Mouse (Mus musculus) MEL (cell line): ENCODE measurements at regions not wholly inside any gene's neighbourhood (a gene's known extent, or its start where the extent isn't known, plus 50 kb on each side); places are given as distances from the start of the nearest gene placed in this dataset.

Source experiments
- DNase-seq: peaks from one replicate; pipeline ENCODE4 v3.0.0; 2011; ENCODE audit warnings: low read depth, low spot score
- H3K27ac ChIP-seq: 2 replicates; pipeline ENCODE4 v1.5.1; 2012; ENCODE audit warnings: low read depth, mild to moderate bottlenecking, control low read depth, low read length, moderate library complexity; ENCODE audit not compliant: control insufficient read depth
- H3K27me3 ChIP-seq, 2 experiments: fragments of 150-350 bp in 1 of 2; sonication (generic) in 1 of 2; 2 replicates each; pipeline ENCODE4 v1.6.1; 2012; ENCODE audit warnings: low read length in 2 of 2, mild to moderate bottlenecking in 2 of 2, improper control_type of control experiment in 1 of 2, moderate library complexity in 1 of 2; ENCODE audit not compliant: insufficient read depth in 2 of 2, control insufficient read depth in 1 of 2
- H3K36me3 ChIP-seq, 2 experiments: 2 replicates each; pipeline ENCODE4 v1.6.1; 2012 to 2014; ENCODE audit warnings: low read length in 2 of 2, improper control_type of control experiment in 1 of 2, inconsistent platforms in 1 of 2, mild to moderate bottlenecking in 1 of 2; ENCODE audit not compliant: insufficient read depth in 2 of 2, control insufficient read depth in 1 of 2
- H3K4me1 ChIP-seq, 2 experiments: fragments of 150-350 bp in 1 of 2; sonication (generic) in 1 of 2; 2 replicates each; pipeline ENCODE4 v1.6.1; 2012; ENCODE audit warnings: low read length in 2 of 2, improper control_type of control experiment in 1 of 2, mild to moderate bottlenecking in 1 of 2; ENCODE audit not compliant: insufficient read depth in 2 of 2, control insufficient read depth in 1 of 2
- H3K4me3 ChIP-seq, 2 experiments: fragments of 150-350 bp in 1 of 2; sonication (generic) in 1 of 2; 2 replicates each; pipeline ENCODE4 v1.5.1; 2012; ENCODE audit warnings: low read depth in 2 of 2, low read length in 2 of 2, mild to moderate bottlenecking in 2 of 2, moderate library complexity in 2 of 2, control low read depth in 1 of 2, improper control_type of control experiment in 1 of 2; ENCODE audit not compliant: control insufficient read depth in 1 of 2, insufficient read depth in 1 of 2
- H3K79me2 ChIP-seq: 2 replicates; pipeline ENCODE4 v1.6.1; 2012; ENCODE audit warnings: mild to moderate bottlenecking, low read length, moderate library complexity; ENCODE audit not compliant: control insufficient read depth, poor library complexity, insufficient read depth
- H3K9ac ChIP-seq: 2 replicates; pipeline ENCODE4 v1.6.1; 2012; ENCODE audit warnings: low read depth, mild to moderate bottlenecking, control low read depth, low read length, moderate library complexity; ENCODE audit not compliant: control insufficient read depth, poor library complexity, severe bottlenecking
- H3K9me3 ChIP-seq: fragments of 150-350 bp; sonication (generic); replicated peaks from 2 replicates; pipeline ENCODE4 v1.6.1; 2012; ENCODE audit warnings: mild to moderate bottlenecking, low read length, improper control_type of control experiment, moderate library complexity; ENCODE audit not compliant: insufficient read depth
- CHD1 ChIP-seq: IDR thresholded peaks from 2 replicates; pipeline ENCODE4 v1.6.1; 2012; ENCODE audit warnings: low read depth, mild to moderate bottlenecking, inconsistent platforms, low read length, improper control_type of control experiment
- CHD2 ChIP-seq: IDR thresholded peaks from 2 replicates; pipeline ENCODE4 v1.6.1; 2011; ENCODE audit warnings: low read length, improper control_type of control experiment
- ETS1 ChIP-seq: IDR thresholded peaks from 2 replicates; pipeline ENCODE4 v1.6.1; 2012; ENCODE audit warnings: low read depth, mild to moderate bottlenecking, inconsistent platforms, low read length, improper control_type of control experiment, moderate library complexity
- GABPA ChIP-seq: IDR thresholded peaks from 2 replicates; pipeline ENCODE4 v1.6.1; 2012; ENCODE audit warnings: low read depth, mild to moderate bottlenecking, inconsistent platforms, low read length, improper control_type of control experiment, moderate library complexity
- GATA1 ChIP-seq: IDR thresholded peaks from 2 replicates; pipeline ENCODE4 v1.6.1; 2011; ENCODE audit warnings: low read depth, low read length, improper control_type of control experiment
- HCFC1 ChIP-seq: IDR thresholded peaks from 2 replicates; pipeline ENCODE4 v1.6.1; 2012; ENCODE audit warnings: low read depth, mild to moderate bottlenecking, inconsistent platforms, low read length, improper control_type of control experiment, moderate library complexity
- JUND ChIP-seq: IDR thresholded peaks from 2 replicates; pipeline ENCODE4 v1.6.1; 2011; ENCODE audit warnings: low read depth, mild to moderate bottlenecking, improper control_type of control experiment, low read length
- KAT2A ChIP-seq: conservative IDR thresholded peaks from 2 replicates; pipeline ENCODE4 v1.6.1; 2012; ENCODE audit warnings: low read depth, low read length, improper control_type of control experiment, inconsistent platforms
- MAFK ChIP-seq: IDR thresholded peaks from 2 replicates; pipeline ENCODE4 v1.6.1; 2011; ENCODE audit warnings: low read depth, mild to moderate bottlenecking, low read length, improper control_type of control experiment, borderline replicate concordance
- MAX ChIP-seq: IDR thresholded peaks from 2 replicates; pipeline ENCODE4 v1.6.1; 2011; ENCODE audit warnings: low read length, improper control_type of control experiment
- MAZ ChIP-seq: IDR thresholded peaks from 2 replicates; pipeline ENCODE4 v1.6.1; 2012; ENCODE audit warnings: low read depth, mild to moderate bottlenecking, inconsistent platforms, low read length, improper control_type of control experiment
- MEF2A ChIP-seq: IDR thresholded peaks from 2 replicates; pipeline ENCODE4 v1.6.1; 2014; ENCODE audit warnings: low read depth, mild to moderate bottlenecking, inconsistent platforms, low read length, improper control_type of control experiment; ENCODE audit not compliant: poor library complexity, insufficient replicate concordance, severe bottlenecking; ENCODE audit errors: extremely low read depth
- MYC ChIP-seq: IDR thresholded peaks from 2 replicates; pipeline ENCODE4 v1.6.1; 2011; ENCODE audit warnings: low read depth, mild to moderate bottlenecking, low read length, improper control_type of control experiment, moderate library complexity
- NELFE ChIP-seq: IDR thresholded peaks from 2 replicates; pipeline ENCODE4 v1.6.1; 2011; ENCODE audit warnings: low read depth, low read length, improper control_type of control experiment
- POLR2AphosphoS2 ChIP-seq: IDR thresholded peaks from 2 replicates; pipeline ENCODE4 v1.6.1; 2011; ENCODE audit warnings: low read length, improper control_type of control experiment
- RAD21 ChIP-seq: IDR thresholded peaks from 2 replicates; pipeline ENCODE4 v1.6.1; 2011; ENCODE audit warnings: mild to moderate bottlenecking, low read depth, low read length, improper control_type of control experiment
- RCOR1 ChIP-seq: IDR thresholded peaks from 2 replicates; pipeline ENCODE4 v1.6.1; 2012; ENCODE audit warnings: low read depth, mild to moderate bottlenecking, inconsistent platforms, low read length, improper control_type of control experiment
- SMC3 ChIP-seq: IDR thresholded peaks from 2 replicates; pipeline ENCODE4 v1.6.1; 2011; ENCODE audit warnings: low read depth, low read length, improper control_type of control experiment
- TAL1 ChIP-seq: IDR thresholded peaks from 2 replicates; pipeline ENCODE4 v1.6.1; 2012; ENCODE audit warnings: mild to moderate bottlenecking, inconsistent platforms, low read length, moderate library complexity, mixed read lengths
- TBP ChIP-seq: IDR thresholded peaks from 2 replicates; pipeline ENCODE4 v1.8.0; 2011; ENCODE audit warnings: low read depth, low read length, improper control_type of control experiment
- TCF12 ChIP-seq: IDR thresholded peaks from 2 replicates; pipeline ENCODE4 v1.6.1; 2014; ENCODE audit warnings: low read depth, mild to moderate bottlenecking, inconsistent platforms, low read length, improper control_type of control experiment, moderate library complexity
- USF2 ChIP-seq, 2 experiments: IDR thresholded peaks; 2 replicates each; pipeline ENCODE4 v1.6.1; 2011 to 2012; ENCODE audit warnings: improper control_type of control experiment in 2 of 2, low read length in 2 of 2, borderline replicate concordance in 1 of 2, inconsistent platforms in 1 of 2, low read depth in 1 of 2, mild to moderate bottlenecking in 1 of 2; ENCODE audit not compliant: insufficient read depth in 1 of 2
- ZC3H11A ChIP-seq: IDR thresholded peaks from 2 replicates; pipeline ENCODE4 v1.6.1; 2012; ENCODE audit warnings: low read depth, mild to moderate bottlenecking, inconsistent platforms, low read length, improper control_type of control experiment
- ZMIZ1 ChIP-seq: IDR thresholded peaks from 2 replicates; pipeline ENCODE4 v1.6.1; 2012; ENCODE audit warnings: low read depth, mild to moderate bottlenecking, inconsistent platforms, low read length, improper control_type of control experiment, moderate library complexity

DNA sequence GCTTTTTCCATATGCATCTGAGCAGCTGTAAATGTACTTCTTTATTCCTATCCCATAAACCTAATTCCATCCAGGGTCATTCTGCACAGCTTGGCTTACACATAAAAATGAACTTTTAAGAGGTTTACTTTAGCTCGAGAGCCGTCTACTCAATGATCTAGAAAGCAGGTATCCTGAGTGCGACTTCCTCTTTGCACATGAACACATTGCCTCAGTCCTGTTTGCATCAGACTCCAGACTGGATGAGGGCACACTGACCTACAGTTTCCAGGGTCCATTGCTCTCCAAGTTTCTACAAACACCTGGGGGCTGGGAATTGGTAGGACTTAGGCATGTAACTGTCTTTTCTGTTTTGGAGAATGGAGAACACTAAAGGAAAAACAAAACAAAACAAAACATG lies 2310.5 kb downstream of the 4930444P10Rik start:
- Histone ChIP-seq H3K9ac (no peak overlapping the region), H3K4me1 (no peaks in the 10 kb centered on the region)
- TF ChIP-seq NELFE (no peak), GABPA (no peak), GATA1 (no peak), JUND (no peak), HCFC1 (no peak), SMC3 (no peak), ETS1 (no peak), POLR2AphosphoS2 (no peak), RCOR1 (no peak), KAT2A (no peak), CHD2 (no peak), TAL1 (no peak), ZC3H11A (no peak), ZMIZ1 (no peak), TCF12 (no peak)
- TF ChIP-seq, all 39 proteins: peak for 0
- H3K4me3 ChIP-seq: no peak overlapping the region
- H3K79me2 ChIP-seq: no peaks in the 10 kb centered on the region
- no peaks in the 10 kb centered on the region for H3K9me3 ChIP-seq
- no peak overlapping the region for H3K27ac ChIP-seq
- no peak for DNase-seq
- no peaks in the 10 kb centered on the region for H3K27me3 ChIP-seq
- H3K36me3 ChIP-seq: no peaks in the 10 kb centered on the region

GRCm38 (mm10) chr1:13772106-13772505 lies 2321.0 kb downstream of the 4930444P10Rik start:
- TF ChIP-seq ETS1: no peak
- TF ChIP-seq KAT2A: no peak
- TF ChIP-seq MAX: no peak
- no peak for TF ChIP-seq USF2 (IDR thresholded peaks at IDR 0.05; ENCODE audit: borderline replicate concordance in 1 of 2, insufficient read depth in 1 of 2, low read depth in 1 of 2, low read length in 2 of 2)
- TF ChIP-seq GATA1: no peak
- no peak for TF ChIP-seq RAD21
- no peak for TF ChIP-seq RCOR1
- no peak for TF ChIP-seq CHD1
- TF ChIP-seq TBP: no peak
- TF ChIP-seq TCF12: no peak
- TF ChIP-seq MYC: no peak
- no peak for TF ChIP-seq HCFC1
- TF ChIP-seq MAFK: no peak
- TF ChIP-seq NELFE: no peak
- TF ChIP-seq CHD2: no peak
- no peak for TF ChIP-seq MEF2A
- no peak for TF ChIP-seq MAZ
- Histone ChIP-seq H3K9ac (no peak overlapping the region), H3K36me3 (no peaks in the 10 kb centered on the region), H3K4me1 (no peaks in the 10 kb centered on the region), H3K27ac (no peak overlapping the region), H3K79me2 (no peaks in the 10 kb centered on the region), H3K27me3 (no peaks in the 10 kb centered on the region), H3K4me3 (no peak overlapping the region), H3K9me3 (no peaks in the 10 kb centered on the region)
- no peak for DNase-seq
